Mouse (Mus musculus): ENCODE measurements at regions not wholly inside any gene's neighbourhood (a gene's known extent, or its start where the extent isn't known, plus 50 kb on each side); places are given as distances from the start of the nearest gene placed in this dataset.
A peak's percentile ranks its signal among the peaks of the same experiment; 100 is the strongest.

GRCm38 (mm10) chr10:110534387-110534786 is 78.4 kb upstream of the Nav3 start:
- DNase-seq (ENCODE audit: low spot score), result no peak
- H3K36me3 ChIP-seq, result no peaks in the 10 kb centered on the region
- 57% methylated on average over 5 of the region's 5 CpGs for WGBS
- no peak overlapping the region for H3K4me3 ChIP-seq
- no peaks in the 10 kb centered on the region for H3K27me3 ChIP-seq (ENCODE audit: low read depth, poor library complexity, severe bottlenecking)
- H3K9me3 ChIP-seq (replicated peaks), result no peaks in the 10 kb centered on the region
- H3K27ac ChIP-seq (replicated peaks), result no peak overlapping the region
- H3K4me1 ChIP-seq, result peaks cover 6% of the 10 kb centered on the region; the same call in 1 of the 2 replicates

GRCm38 (mm10) chr10:110542712-110543111 is 86.7 kb upstream of the Nav3 start:
- Histone ChIP-seq H3K4me1 (peaks cover 11% of the 10 kb centered on the region), H3K36me3 (no peaks in the 10 kb centered on the region), H3K4me3 (no peak overlapping the region), H3K27me3 (ENCODE audit: low read depth, poor library complexity, severe bottlenecking) (no peaks in the 10 kb centered on the region), H3K27ac (replicated peaks) (peak overlapping the region; percentile 52), H3K9me3 (replicated peaks) (no peaks in the 10 kb centered on the region)
- 27% methylated on average over 6 of the region's 6 CpGs for WGBS
- DNase-seq (ENCODE audit: low spot score), result no peak

GRCm38 (mm10) chr10:110548391-110548790 is 92.4 kb upstream of the Nav3 start:
- DNase-seq (ENCODE audit: low spot score), result no peak
- H3K36me3 ChIP-seq, result no peaks in the 10 kb centered on the region
- no peak overlapping the region for H3K27ac ChIP-seq (replicated peaks)
- no peaks in the 10 kb centered on the region for H3K4me1 ChIP-seq
- WGBS, result 81% methylated on average over 2 of the region's 2 CpGs
- H3K27me3 ChIP-seq (ENCODE audit: low read depth, poor library complexity, severe bottlenecking), result no peaks in the 10 kb centered on the region
- H3K9me3 ChIP-seq (replicated peaks), result no peaks in the 10 kb centered on the region
- H3K4me3 ChIP-seq, result no peak overlapping the region

- WGBS, result 88% methylated on average over 6 of the region's 6 CpGs
- no peaks in the 10 kb centered on the region for H3K27me3 ChIP-seq (ENCODE audit: low read depth, poor library complexity, severe bottlenecking)
- H3K36me3 ChIP-seq, result no peaks in the 10 kb centered on the region
- no peak for DNase-seq (ENCODE audit: low spot score)
- no peaks in the 10 kb centered on the region for H3K9me3 ChIP-seq (replicated peaks)
- H3K4me1 ChIP-seq, result no peaks in the 10 kb centered on the region
- H3K27ac ChIP-seq (replicated peaks), result no peak overlapping the region
- no peak overlapping the region for H3K4me3 ChIP-seq
These were observed 98.0 kb upstream of the Nav3 start for GRCm38 (mm10) chr10:110553954-110554353.

GRCm38 (mm10) chr10:110556326-110556883 is 100.4 kb upstream of the Nav3 start:
- 93% methylated on average over 1 of the region's 1 CpGs for WGBS
- no peak for DNase-seq (ENCODE audit: low spot score)

GRCm38 (mm10) chr10:110563057-110563456 is 107.1 kb upstream of the Nav3 start:
- H3K9me3 ChIP-seq (replicated peaks), result no peaks in the 10 kb centered on the region
- 90% methylated on average over 5 of the region's 5 CpGs for WGBS
- no peaks in the 10 kb centered on the region for H3K27me3 ChIP-seq (ENCODE audit: low read depth, poor library complexity, severe bottlenecking)
- H3K27ac ChIP-seq (replicated peaks), result no peak overlapping the region
- no peak overlapping the region for H3K4me3 ChIP-seq
- peaks cover 8% of the 10 kb centered on the region for H3K4me1 ChIP-seq
- no peak for DNase-seq (ENCODE audit: low spot score)
- H3K36me3 ChIP-seq, result no peaks in the 10 kb centered on the region

More at GRCm38 (mm10) chr10:110556326-110556883, 100.4 kb upstream of the Nav3 start:
- H3K4me3 ChIP-seq, result no peak overlapping the region
- H3K27ac ChIP-seq (replicated peaks), result no peak overlapping the region
- no peaks in the 10 kb centered on the region for H3K4me1 ChIP-seq
- H3K36me3 ChIP-seq, result no peaks in the 10 kb centered on the region
- no peaks in the 10 kb centered on the region for H3K27me3 ChIP-seq (ENCODE audit: low read depth, poor library complexity, severe bottlenecking)
- no peaks in the 10 kb centered on the region for H3K9me3 ChIP-seq (replicated peaks)

GRCm38 (mm10) chr10:110563571-110563970 is 107.6 kb upstream of the Nav3 start:
- Histone ChIP-seq H3K4me1 (peaks cover 8% of the 10 kb centered on the region), H3K27ac (replicated peaks) (no peak overlapping the region), H3K36me3 (no peaks in the 10 kb centered on the region), H3K9me3 (replicated peaks) (no peaks in the 10 kb centered on the region), H3K27me3 (ENCODE audit: low read depth, poor library complexity, severe bottlenecking) (no peaks in the 10 kb centered on the region), H3K4me3 (no peak overlapping the region)
- WGBS, result 59% methylated on average over 1 of the region's 1 CpGs
- DNase-seq (ENCODE audit: low spot score), result no peak

GRCm38 (mm10) chr10:110566260-110567050 is 110.5 kb upstream of the Nav3 start:
- DNase-seq (ENCODE audit: low spot score), result no peak
- Histone ChIP-seq H3K9me3 (replicated peaks) (no peaks in the 10 kb centered on the region), H3K27ac (replicated peaks) (peak overlapping the region; percentile 34; the same call in 1 of the 2 replicates), H3K36me3 (no peaks in the 10 kb centered on the region), H3K4me1 (peaks cover 8% of the 10 kb centered on the region), H3K27me3 (ENCODE audit: low read depth, poor library complexity, severe bottlenecking) (no peaks in the 10 kb centered on the region), H3K4me3 (no peak overlapping the region)
- 74% methylated on average over 12 of the region's 12 CpGs for WGBS

- H3K27ac ChIP-seq (replicated peaks), result no peak overlapping the region
- no peaks in the 10 kb centered on the region for H3K9me3 ChIP-seq (replicated peaks)
- H3K4me3 ChIP-seq, result no peak overlapping the region
- 92% methylated on average over 5 of the region's 5 CpGs for WGBS
- no peak for DNase-seq (ENCODE audit: low spot score)
- H3K4me1 ChIP-seq, result peaks cover 8% of the 10 kb centered on the region
- no peaks in the 10 kb centered on the region for H3K36me3 ChIP-seq
- no peaks in the 10 kb centered on the region for H3K27me3 ChIP-seq (ENCODE audit: low read depth, poor library complexity, severe bottlenecking)
These were observed 114.5 kb upstream of the Nav3 start for GRCm38 (mm10) chr10:110570465-110570864.

- Histone ChIP-seq H3K27me3 (ENCODE audit: low read depth, poor library complexity, severe bottlenecking) (no peaks in the 10 kb centered on the region), H3K36me3 (no peaks in the 10 kb centered on the region), H3K27ac (replicated peaks) (no peak overlapping the region), H3K9me3 (replicated peaks) (no peaks in the 10 kb centered on the region), H3K4me1 (peaks cover 6% of the 10 kb centered on the region), H3K4me3 (no peak overlapping the region)
- 83% methylated on average over 4 of the region's 4 CpGs for WGBS
- DNase-seq (ENCODE audit: low spot score), result no peak
These were observed 115.2 kb upstream of the Nav3 start for GRCm38 (mm10) chr10:110571179-110571578.

GRCm38 (mm10) chr10:110573530-110573929 is 117.5 kb upstream of the Nav3 start:
- Histone ChIP-seq H3K4me1 (no peaks in the 10 kb centered on the region), H3K27ac (replicated peaks) (no peak overlapping the region), H3K4me3 (no peak overlapping the region), H3K36me3 (no peaks in the 10 kb centered on the region), H3K27me3 (ENCODE audit: low read depth, poor library complexity, severe bottlenecking) (no peaks in the 10 kb centered on the region), H3K9me3 (replicated peaks) (no peaks in the 10 kb centered on the region)
- 87% methylated on average over 7 of the region's 7 CpGs for WGBS
- no peak for DNase-seq (ENCODE audit: low spot score)

- Histone ChIP-seq H3K36me3 (no peaks in the 10 kb centered on the region), H3K4me1 (no peaks in the 10 kb centered on the region), H3K4me3 (no peak overlapping the region), H3K9me3 (replicated peaks) (no peaks in the 10 kb centered on the region), H3K27ac (replicated peaks) (no peak overlapping the region), H3K27me3 (ENCODE audit: low read depth, poor library complexity, severe bottlenecking) (no peaks in the 10 kb centered on the region)
- 86% methylated on average over 8 of the region's 8 CpGs for WGBS
- no peak for DNase-seq (ENCODE audit: low spot score)
These were observed 130.0 kb upstream of the Nav3 start for GRCm38 (mm10) chr10:110586029-110586428.

GRCm38 (mm10) chr10:110586507-110586906 is 130.5 kb upstream of the Nav3 start:
- Histone ChIP-seq H3K36me3 (no peaks in the 10 kb centered on the region), H3K27me3 (ENCODE audit: low read depth, poor library complexity, severe bottlenecking) (no peaks in the 10 kb centered on the region), H3K27ac (replicated peaks) (no peak overlapping the region), H3K4me3 (no peak overlapping the region), H3K4me1 (no peaks in the 10 kb centered on the region), H3K9me3 (replicated peaks) (no peaks in the 10 kb centered on the region)
- no peak for DNase-seq (ENCODE audit: low spot score)
- WGBS, result 86% methylated on average over 6 of the region's 6 CpGs

All from midbrain, embryonic 10.5 days (tissue).